Mouse (Mus musculus) ES-Bruce4 (cell line): ENCODE results near the gene Pnmal2.

Experiments
- CTCF ChIP-seq: IDR thresholded peaks from one replicate; pipeline ENCODE4 v1.8.1; 2011; ENCODE audit warnings: low read depth, low read length
- EP300 ChIP-seq: IDR thresholded peaks from 2 replicates; pipeline ENCODE4 v1.6.1; 2011; ENCODE audit warnings: low read depth, low read length; ENCODE audit not compliant: insufficient read depth
- POLR2A ChIP-seq: IDR thresholded peaks from one replicate; pipeline ENCODE4 v1.8.1; 2011; ENCODE audit warnings: low read length; ENCODE audit not compliant: insufficient read depth

DNA sequence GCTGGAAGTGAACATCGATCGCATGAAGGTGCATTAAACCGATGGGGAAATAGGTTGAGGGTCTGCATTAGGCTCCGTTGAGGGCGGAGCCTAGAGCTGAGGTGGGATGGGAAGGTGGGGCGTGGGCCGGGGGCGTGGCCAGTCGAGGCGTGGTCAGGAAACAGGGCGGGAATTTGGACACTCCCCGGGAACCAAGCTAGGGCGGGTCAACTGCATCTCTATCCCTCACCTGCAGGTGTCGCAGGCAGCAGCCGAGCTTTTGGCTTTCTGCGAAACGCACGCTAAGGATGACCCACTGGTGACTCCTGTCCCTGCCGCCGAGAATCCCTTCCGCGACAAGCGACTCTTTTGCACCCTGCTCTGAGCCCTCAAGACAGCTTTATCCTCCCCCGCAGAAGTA, 49.5 kb upstream of the Pnmal2 start:
- TF ChIP-seq CTCF (peak; percentile 79), POLR2A (no peak), EP300 (no peak)
